Mouse (Mus musculus) heart, postnatal 36 days (tissue): ENCODE results near the gene Tspan2. TPM values are rescaled to one million over a fixed set of nuclear protein-coding genes. Genes with fewer than 3 reads are reported as not detected.

Experiments
- DNase-seq, 2 experiments: peaks; one replicate each; pipeline ENCODE4 v3.0.0; 2021 to 2022
- intact Hi-C: fragments of 180-260 bp; cut with DNase I; formaldehyde crosslinking; loops from one replicate; pipeline ENCODE4 v1.15.1; 2025
- total RNA-seq, 2 experiments: library from RNA; stranded (reverse); gene quantifications; 2 replicates each; pipeline ENCODE4 v1.2.3; 2021

Gene Tspan2
- total RNA-seq, 2 experiments from 2014 or later: 13.2 to 15.0 TPM

- no peak for DNase-seq
- intact Hi-C loops: loop anchor here (2.0 to 5.0 kb wide), 2 partner anchors 34 to 45 kb away; no protein-coding TSS in a partner anchor
Observed at GRCm38 (mm10) chr3:102757019-102757418, 22.7 kb downstream of the Tspan2 start.

GRCm38 (mm10) chr3:102760236-102760635 is 25.9 kb downstream of the Tspan2 start:
- intact Hi-C loops: no loop called here
- DNase-seq: no peak

GRCm38 (mm10) chr3:102762388-102762787 is 28.1 kb downstream of the Tspan2 start:
- intact Hi-C loops: no loop called here
- no peak for DNase-seq

- intact Hi-C loops: no loop called here
- DNase-seq: peak; percentile 33 to 44
Observed at GRCm38 (mm10) chr3:102763713-102764400, 29.5 kb downstream of the Tspan2 start.

- intact Hi-C loops: no loop called here
- DNase-seq: no peak
Observed at GRCm38 (mm10) chr3:102764850-102765249, 30.5 kb downstream of the Tspan2 start.

GRCm38 (mm10) chr3:102773018-102773417 is 38.7 kb downstream of the Tspan2 start:
- no peak for DNase-seq
- intact Hi-C loops: no loop called here

GRCm38 (mm10) chr3:102782618-102783017 is 48.3 kb downstream of the Tspan2 start, which contains the start of gene Tshb:
Gene Tshb (minus strand): TSS chr3:102782718.
- intact Hi-C loops: no loop called here

GRCm38 (mm10) chr3:102787369-102787768 is 53.0 kb downstream of the Tspan2 start:
- DNase-seq: no peak
- intact Hi-C loops: no loop called here

More at GRCm38 (mm10) chr3:102782618-102783017, 48.3 kb downstream of the Tspan2 start, which contains the start of gene Tshb:
- no peak for DNase-seq

GRCm38 (mm10) chr3:102803937-102804336 is 69.6 kb downstream of the Tspan2 start:
- peak; percentile 81 to 86 for DNase-seq
- intact Hi-C loops: loop anchor here (1.0 to 10.0 kb wide), 4 partner anchors 47 to 555 kb away; no protein-coding TSS in a partner anchor

GRCm38 (mm10) chr3:102842386-102842785 is 108.1 kb downstream of the Tspan2 start:
- no peak for DNase-seq
- intact Hi-C loops: no loop called here

- intact Hi-C loops: no loop called here
- DNase-seq: no peak
Observed at GRCm38 (mm10) chr3:102848661-102849060, 114.3 kb downstream of the Tspan2 start.

Other genes starting within 250 kb of the Tspan2 start
- gene Tshb, start 48.2 kb downstream of the Tspan2 start, total RNA-seq: not detected
- gene Sycp1, start 201.6 kb downstream of the Tspan2 start, total RNA-seq: not detected
- gene Nr1h5, start 229.6 kb downstream of the Tspan2 start, total RNA-seq: not detected